In the genomic region with DNA sequence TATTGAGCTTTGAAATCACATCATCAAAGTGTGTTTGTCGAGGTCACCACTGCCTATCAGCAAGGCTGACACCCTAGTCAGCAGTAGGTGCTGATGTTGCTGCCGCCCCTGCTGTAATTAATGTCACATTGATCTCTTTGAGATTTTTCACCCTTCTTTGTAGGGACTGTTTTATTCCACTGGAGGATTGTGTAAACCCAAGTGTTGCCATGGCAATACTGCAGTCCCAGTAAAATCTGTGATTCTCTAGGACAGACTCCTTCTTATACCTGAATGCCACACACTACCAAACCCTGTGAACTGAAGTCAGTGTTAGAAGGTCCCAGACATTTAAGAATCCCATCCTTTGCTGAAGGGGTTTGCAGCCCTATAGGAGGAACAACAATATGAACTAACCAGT, we compare ENCODE assay signal across 19 mouse cellular contexts.
"Had no signal": no experiment of that assay in that cellular context is flagged by ENCODE, and none has a peak within 500 bp of the region (broad histone marks: within the 10 kb centered on the region; RNA-seq: fewer than 3 reads in every experiment).

No protein-coding gene starts in this region.

- H3K36me3 ChIP-seq: limb, embryonic 12.5 days; limb, embryonic 15.5 days had no signal

- H3K9ac ChIP-seq: limb, embryonic 12.5 days; limb, embryonic 15.5 days; liver, embryonic 14.5 days; liver, postnatal 0 days; lung, embryonic 14.5 days had no signal

- H3K27me3 ChIP-seq: limb, embryonic 12.5 days; limb, embryonic 15.5 days had no signal

- H3K27ac ChIP-seq: kidney, postnatal 0 days; layer of hippocampus, adult 2 months; limb, embryonic 12.5 days; limb, embryonic 15.5 days; liver, embryonic 14.5 days; macrophage; stomach, postnatal 0 days had no signal

- H3K4me3 ChIP-seq: layer of hippocampus, adult 2 months; limb, embryonic 12.5 days; limb, embryonic 15.5 days had no signal

- H3K9me3 ChIP-seq: limb, embryonic 12.5 days; limb, embryonic 15.5 days had no signal

- ATAC-seq: intestine, postnatal 0 days; liver, postnatal 0 days; lung, postnatal 0 days had no signal

- H3K4me1 ChIP-seq: limb, embryonic 12.5 days; limb, embryonic 15.5 days had no signal

- H3K4me2 ChIP-seq: limb, embryonic 12.5 days; limb, embryonic 15.5 days; liver, embryonic 11.5 days; lung, embryonic 14.5 days had no signal

- DNase-seq: kidney, adult 2 months; kidney, postnatal 25 days; layer of hippocampus, adult 9-11 months; left cerebral cortex, postnatal 4 days; liver, postnatal 0 days; lung, embryonic 14.5 days; thymus, adult 2 months; thymus, postnatal 14 days; thymus, postnatal 4 days had no signal
